Mouse (Mus musculus) central nervous system, embryonic 11.5 days (tissue): ENCODE results near the gene Relb. TPM values are rescaled to one million over a fixed set of nuclear protein-coding genes. Genes with fewer than 3 reads are reported as not detected.

Experiments
- polyA plus RNA-seq: library from polyadenylated mRNA; depleted of rRNA; stranded (reverse); fragments of >200 nt; gene quantifications from 2 replicates; pipeline ENCODE4 v1.2.3, GENCODE M21; 2012; rRNA removed

Gene Relb
- 2.4 and 4.4 TPM in 2 replicates for polyA plus RNA-seq

GRCm38 (mm10) chr7:19629361-19629734 is at the start of gene Relb:
Gene Relb (minus strand): TSS chr7:19629438.

GRCm38 (mm10) chr7:19677872-19678271 is 48.6 kb upstream of the Relb start, which contains the start of gene Apoc2:
Gene Apoc2 (minus strand): TSS chr7:19677941.

GRCm38 (mm10) chr7:19664955-19665841 is 36.0 kb upstream of the Relb start, which contains the start of gene Clptm1:
Gene Clptm1 (minus strand): TSS chr7:19665033.

GRCm38 (mm10) chr7:19603849-19604605 is 25.2 kb downstream of the Relb start, which contains the start of gene Clasrp:
Gene Clasrp (minus strand): TSS chr7:19604486.

GRCm38 (mm10) chr7:19577141-19577852 is 51.9 kb downstream of the Relb start, which contains the start of the genes Zfp296 and Gemin7:
Gene Zfp296 (plus strand): TSS chr7:19577287.
Gene Gemin7 (minus strand): TSS chr7:19577595.

GRCm38 (mm10) chr7:19562643-19563410 is 66.4 kb downstream of the Relb start, which contains the start of gene Ppp1r37:
Gene Ppp1r37 (minus strand): TSS chr7:19563076.

Other genes starting within 250 kb of the Relb start
- 53.3 and 59.0 TPM in 2 replicates for gene Ercc2, start 247.4 kb downstream of the Relb start, polyA plus RNA-seq
- 1.8 and 2.0 TPM in 2 replicates for gene Klc3, start 225.3 kb downstream of the Relb start, polyA plus RNA-seq
- 0.40 and 0.76 TPM in 2 replicates for gene Ckm, start 224.7 kb downstream of the Relb start, polyA plus RNA-seq
- 33.8 and 41.7 TPM in 2 replicates for gene Mark4, start 170.6 kb downstream of the Relb start, polyA plus RNA-seq
- 2.1 and 2.9 TPM in 2 replicates for gene Exoc3l2, start 166.1 kb downstream of the Relb start, polyA plus RNA-seq
- gene Bloc1s3, start 121.1 kb downstream of the Relb start, polyA plus RNA-seq: 6.3 and 9.5 TPM in 2 replicates
- 36.1 and 56.2 TPM in 2 replicates for gene Trappc6a, start 121.0 kb downstream of the Relb start, polyA plus RNA-seq
- 0.10 and 0.15 TPM in 2 replicates for gene Nkpd1, start 111.6 kb downstream of the Relb start, polyA plus RNA-seq
- gene Ppp1r37, start 66.4 kb downstream of the Relb start, polyA plus RNA-seq: 59.4 and 66.9 TPM in 2 replicates
- 1.0 and 1.3 TPM in 2 replicates for gene Zfp296, start 52.2 kb downstream of the Relb start, polyA plus RNA-seq
- gene Gemin7, start 51.8 kb downstream of the Relb start, polyA plus RNA-seq: 40.7 and 66.6 TPM in 2 replicates
- gene Clasrp, start 25.0 kb downstream of the Relb start, polyA plus RNA-seq: 134 and 154 TPM in 2 replicates
- gene Clptm1, start 35.6 kb upstream of the Relb start, polyA plus RNA-seq: 36.8 and 58.8 TPM in 2 replicates
- 4.6 and 11.0 TPM in 2 replicates for gene Apoc2, start 48.5 kb upstream of the Relb start, polyA plus RNA-seq
- not detected in 2 replicates for gene Gm44805, start 52.0 kb upstream of the Relb start, polyA plus RNA-seq
- gene Apoc4, start 52.0 kb upstream of the Relb start, polyA plus RNA-seq: 0.19 and 0.41 TPM in 2 replicates
- gene Apoc1, start 63.2 kb upstream of the Relb start, polyA plus RNA-seq: 4.9 and 8.1 TPM in 2 replicates
- gene Apoe, start 69.8 kb upstream of the Relb start, polyA plus RNA-seq: 198 and 270 TPM in 2 replicates
- 102 and 110 TPM in 2 replicates for gene Tomm40, start 86.0 kb upstream of the Relb start, polyA plus RNA-seq
- gene Nectin2, start 121.0 kb upstream of the Relb start, polyA plus RNA-seq: 43.3 and 45.3 TPM in 2 replicates
- 18.2 and 28.9 TPM in 2 replicates for gene Bcam, start 141.6 kb upstream of the Relb start, polyA plus RNA-seq
- gene Cblc, start 167.4 kb upstream of the Relb start, polyA plus RNA-seq: 0.34 and 0.46 TPM in 2 replicates
- 0.60 and 1.0 TPM in 2 replicates for gene Bcl3, start 193.3 kb upstream of the Relb start, polyA plus RNA-seq
- gene Gm19345, start 222.6 kb upstream of the Relb start, polyA plus RNA-seq: 0.24 and 0.29 TPM in 2 replicates
- gene Ceacam16, start 231.9 kb upstream of the Relb start, polyA plus RNA-seq: not detected in 2 replicates